Mouse (Mus musculus) bone marrow, adult 2 months (tissue): ENCODE measurements at regions not wholly inside any gene's neighbourhood (a gene's known extent, or its start where the extent isn't known, plus 50 kb on each side); places are given as distances from the start of the nearest gene placed in this dataset.

Experiments
- CTCF ChIP-seq: fragments of 200-500 bp; IDR thresholded peaks from 2 replicates; pipeline ENCODE4 v1.5.1; 2011; ENCODE audit warnings: low read length, control low read depth; ENCODE audit not compliant: control insufficient read depth, insufficient read depth
- POLR2A ChIP-seq: fragments of 200-500 bp; IDR thresholded peaks from 2 replicates; pipeline ENCODE4 v1.6.1; 2011; ENCODE audit warnings: low read depth, mild to moderate bottlenecking, control low read depth, low read length, borderline replicate concordance; ENCODE audit not compliant: control insufficient read depth

DNA sequence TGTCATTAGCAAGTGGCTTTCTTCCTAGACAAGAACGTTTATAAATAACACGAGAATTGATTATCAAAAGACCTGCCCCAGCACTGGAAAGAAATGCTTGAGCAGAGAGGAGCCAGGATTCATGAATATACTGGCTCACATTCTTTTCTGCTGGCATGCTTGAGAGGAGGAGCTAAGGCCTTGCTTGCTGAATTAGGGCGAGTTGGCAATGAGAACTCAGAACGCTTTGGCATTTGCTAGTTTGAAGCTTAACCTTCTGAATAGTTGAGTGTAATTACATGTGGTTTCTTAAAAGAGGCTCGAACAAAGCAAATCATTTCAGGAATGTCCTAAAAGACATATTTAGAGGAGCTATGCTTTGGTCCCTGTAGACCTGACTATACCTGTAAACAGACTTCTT, 91.5 kb downstream of the Gm10260 start:
- TF ChIP-seq CTCF (no peak), POLR2A (no peak)
